Mouse (Mus musculus): ENCODE results near the gene Sorl1. TPM values are rescaled to one million over a fixed set of nuclear protein-coding genes. Genes with fewer than 3 reads are reported as not detected.

Gene Sorl1
- polyA plus RNA-seq, 1 experiment from 2014 or later = 6.0 TPM

- no peak overlapping the region for H3K9ac ChIP-seq (ENCODE audit: low read depth, low read length)
- ATAC-seq = no peak
- H3K4me2 ChIP-seq (ENCODE audit: low read depth, low read length) = no peak overlapping the region
- WGBS = 87% methylated on average over 9 of the region's 9 CpGs
- H3K27ac ChIP-seq (ENCODE audit: low read length) = no peak overlapping the region
- no peak overlapping the region for H3K4me3 ChIP-seq (ENCODE audit: low read length)
- H3K36me3 ChIP-seq (ENCODE audit: control insufficient read depth, insufficient read depth, low read length) = no peaks in the 10 kb centered on the region
- no peaks in the 10 kb centered on the region for H3K27me3 ChIP-seq (replicated peaks; ENCODE audit: control insufficient read depth, insufficient read depth, low read length)
- no peaks in the 10 kb centered on the region for H3K9me3 ChIP-seq (ENCODE audit: control insufficient read depth, low read length)
- peaks cover 9% of the 10 kb centered on the region for H3K4me1 ChIP-seq (ENCODE audit: control insufficient read depth, insufficient read depth, low read length)
These were observed 139.0 kb downstream of the Sorl1 start for GRCm38 (mm10) chr9:41985052-41985451.

- Histone ChIP-seq H3K9me3 (ENCODE audit: control insufficient read depth, low read length) (no peaks in the 10 kb centered on the region), H3K9ac (ENCODE audit: low read depth, low read length) (no peak overlapping the region), H3K27ac (ENCODE audit: low read length) (no peak overlapping the region), H3K4me3 (ENCODE audit: low read length) (no peak overlapping the region), H3K4me1 (ENCODE audit: control insufficient read depth, insufficient read depth, low read length) (peaks cover 9% of the 10 kb centered on the region), H3K36me3 (ENCODE audit: control insufficient read depth, insufficient read depth, low read length) (no peaks in the 10 kb centered on the region), H3K4me2 (ENCODE audit: low read depth, low read length) (no peak overlapping the region), H3K27me3 (replicated peaks; ENCODE audit: control insufficient read depth, insufficient read depth, low read length) (no peaks in the 10 kb centered on the region)
- ATAC-seq = no peak
- WGBS = 87% methylated on average over 11 of the region's 11 CpGs
These were observed 139.8 kb downstream of the Sorl1 start for GRCm38 (mm10) chr9:41984306-41984705.

DNA sequence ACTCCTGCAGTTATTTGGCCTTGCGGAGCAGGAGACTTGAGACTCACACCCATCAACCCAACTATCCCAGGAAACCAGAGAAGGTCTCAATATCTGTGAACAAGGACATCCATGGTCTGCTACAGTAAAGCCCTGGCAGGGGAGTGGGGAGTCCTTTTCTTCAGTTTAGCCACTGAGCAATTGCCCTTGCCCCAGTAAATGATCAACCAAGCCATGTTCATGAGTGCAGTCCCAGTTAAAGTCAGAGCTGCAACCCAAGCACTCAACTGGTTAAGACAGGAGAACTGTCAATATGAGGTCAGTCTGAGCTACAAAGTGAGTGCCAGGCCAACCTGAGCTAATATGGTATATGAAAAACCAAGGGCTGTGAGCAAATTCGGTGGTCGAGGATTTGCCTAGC is 140.8 kb downstream of the Sorl1 start:
- H3K27ac ChIP-seq (ENCODE audit: low read length) = no peak overlapping the region
- 90% methylated on average over 3 of the region's 3 CpGs for WGBS
- no peaks in the 10 kb centered on the region for H3K9me3 ChIP-seq (ENCODE audit: control insufficient read depth, low read length)

GRCm38 (mm10) chr9:41982760-41983159 is 141.3 kb downstream of the Sorl1 start:
- WGBS = 70% methylated on average over 2 of the region's 2 CpGs
- Histone ChIP-seq H3K4me1 (ENCODE audit: control insufficient read depth, insufficient read depth, low read length) (peaks cover 9% of the 10 kb centered on the region), H3K27me3 (replicated peaks; ENCODE audit: control insufficient read depth, insufficient read depth, low read length) (no peaks in the 10 kb centered on the region), H3K9me3 (ENCODE audit: control insufficient read depth, low read length) (no peaks in the 10 kb centered on the region), H3K36me3 (ENCODE audit: control insufficient read depth, insufficient read depth, low read length) (no peaks in the 10 kb centered on the region), H3K9ac (ENCODE audit: low read depth, low read length) (no peak overlapping the region), H3K27ac (ENCODE audit: low read length) (no peak overlapping the region), H3K4me2 (ENCODE audit: low read depth, low read length) (no peak overlapping the region), H3K4me3 (ENCODE audit: low read length) (no peak overlapping the region)
- no peak for ATAC-seq

More for the DNA sequence above, 140.8 kb downstream of the Sorl1 start:
- no peak overlapping the region for H3K4me2 ChIP-seq (ENCODE audit: low read depth, low read length)
- no peak for ATAC-seq
- no peak overlapping the region for H3K9ac ChIP-seq (ENCODE audit: low read depth, low read length)
- H3K4me1 ChIP-seq (ENCODE audit: control insufficient read depth, insufficient read depth, low read length) = peaks cover 9% of the 10 kb centered on the region
- no peaks in the 10 kb centered on the region for H3K27me3 ChIP-seq (replicated peaks; ENCODE audit: control insufficient read depth, insufficient read depth, low read length)
- H3K36me3 ChIP-seq (ENCODE audit: control insufficient read depth, insufficient read depth, low read length) = no peaks in the 10 kb centered on the region
- no peak overlapping the region for H3K4me3 ChIP-seq (ENCODE audit: low read length)

DNA sequence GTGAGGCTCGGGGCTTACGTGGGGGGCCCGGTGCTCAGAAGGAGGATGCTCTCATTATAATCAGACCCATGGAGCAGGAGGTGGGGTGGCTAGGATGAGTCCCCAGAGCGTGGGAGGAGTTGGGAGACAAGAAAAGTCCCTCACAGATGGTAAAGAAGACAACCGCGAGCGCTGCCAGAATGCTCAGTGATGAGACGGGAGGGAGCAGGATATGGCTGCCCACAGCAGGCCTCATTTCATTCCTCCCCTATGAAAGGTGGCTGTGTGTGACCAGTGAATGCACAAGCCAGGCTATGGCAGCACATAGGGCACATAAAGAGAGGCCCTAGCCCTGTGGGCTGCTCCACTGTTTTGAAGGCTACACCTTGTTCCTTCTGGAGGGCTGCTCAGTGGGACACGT is 142.1 kb downstream of the Sorl1 start:
- Histone ChIP-seq H3K4me3 (ENCODE audit: low read length) (no peak overlapping the region), H3K27me3 (replicated peaks; ENCODE audit: control insufficient read depth, insufficient read depth, low read length) (no peaks in the 10 kb centered on the region), H3K9ac (ENCODE audit: low read depth, low read length) (no peak overlapping the region), H3K4me1 (ENCODE audit: control insufficient read depth, insufficient read depth, low read length) (peaks cover 9% of the 10 kb centered on the region), H3K36me3 (ENCODE audit: control insufficient read depth, insufficient read depth, low read length) (0 out of 2 replicates have a peak, but pooled peaks cover 2% of the 10 kb centered on the region), H3K4me2 (ENCODE audit: low read depth, low read length) (no peak overlapping the region), H3K9me3 (ENCODE audit: control insufficient read depth, low read length) (no peaks in the 10 kb centered on the region), H3K27ac (ENCODE audit: low read length) (no peak overlapping the region)
- 80% methylated on average over 9 of the region's 9 CpGs for WGBS
- no peak for ATAC-seq

- Histone ChIP-seq H3K9me3 (ENCODE audit: control insufficient read depth, low read length) (no peaks in the 10 kb centered on the region), H3K4me3 (ENCODE audit: low read length) (no peak overlapping the region), H3K36me3 (ENCODE audit: control insufficient read depth, insufficient read depth, low read length) (0 out of 2 replicates have a peak, but pooled peaks cover 2% of the 10 kb centered on the region), H3K27me3 (replicated peaks; ENCODE audit: control insufficient read depth, insufficient read depth, low read length) (no peaks in the 10 kb centered on the region), H3K4me1 (ENCODE audit: control insufficient read depth, insufficient read depth, low read length) (peaks cover 9% of the 10 kb centered on the region), H3K27ac (ENCODE audit: low read length) (no peak overlapping the region), H3K9ac (ENCODE audit: low read depth, low read length) (no peak overlapping the region), H3K4me2 (ENCODE audit: low read depth, low read length) (no peak overlapping the region)
- WGBS = 77% methylated on average over 4 of the region's 4 CpGs
- no peak for ATAC-seq
These were observed 142.8 kb downstream of the Sorl1 start for GRCm38 (mm10) chr9:41981306-41981705.

- WGBS = 79% methylated on average over 5 of the region's 5 CpGs
- H3K9ac ChIP-seq (ENCODE audit: low read depth, low read length) = no peak overlapping the region
- no peak overlapping the region for H3K4me2 ChIP-seq (ENCODE audit: low read depth, low read length)
- no peaks in the 10 kb centered on the region for H3K27me3 ChIP-seq (replicated peaks; ENCODE audit: control insufficient read depth, insufficient read depth, low read length)
- 0 out of 2 replicates have a peak, but pooled peaks cover 2% of the 10 kb centered on the region for H3K36me3 ChIP-seq (ENCODE audit: control insufficient read depth, insufficient read depth, low read length)
- 0 out of 2 replicates have a peak, but pooled peaks have one; percentile 23 for ATAC-seq
- no peaks in the 10 kb centered on the region for H3K9me3 ChIP-seq (ENCODE audit: control insufficient read depth, low read length)
- peaks cover 9% of the 10 kb centered on the region for H3K4me1 ChIP-seq (ENCODE audit: control insufficient read depth, insufficient read depth, low read length)
- H3K27ac ChIP-seq (ENCODE audit: low read length) = no peak overlapping the region
- H3K4me3 ChIP-seq (ENCODE audit: low read length) = no peak overlapping the region
These were observed 143.3 kb downstream of the Sorl1 start for GRCm38 (mm10) chr9:41980796-41981195.

DNA sequence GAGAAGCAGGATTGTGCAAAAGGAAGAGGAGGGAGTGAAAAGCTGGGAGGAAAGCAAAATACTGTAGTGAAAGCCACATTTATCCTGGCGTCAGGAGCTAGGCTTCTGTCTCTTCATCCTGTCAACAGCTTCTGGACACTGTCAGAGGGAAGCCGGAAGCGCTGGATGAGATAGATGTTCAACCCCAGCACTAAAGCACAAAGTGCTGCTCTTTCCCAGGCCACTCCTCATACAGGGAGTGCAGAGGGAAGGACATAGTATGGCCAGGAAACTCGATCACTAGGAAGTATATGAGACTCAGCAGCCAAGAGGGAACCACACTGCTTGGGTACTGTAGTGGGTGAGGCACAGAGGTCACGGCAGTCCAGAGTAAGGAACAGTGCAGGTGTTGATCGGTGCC is 145.7 kb downstream of the Sorl1 start:
- Histone ChIP-seq H3K4me1 (ENCODE audit: control insufficient read depth, insufficient read depth, low read length) (peaks cover 9% of the 10 kb centered on the region), H3K9me3 (ENCODE audit: control insufficient read depth, low read length) (no peaks in the 10 kb centered on the region), H3K4me2 (ENCODE audit: low read depth, low read length) (no peak overlapping the region), H3K27me3 (replicated peaks; ENCODE audit: control insufficient read depth, insufficient read depth, low read length) (no peaks in the 10 kb centered on the region), H3K36me3 (ENCODE audit: control insufficient read depth, insufficient read depth, low read length) (0 out of 2 replicates have a peak, but pooled peaks cover 2% of the 10 kb centered on the region), H3K27ac (ENCODE audit: low read length) (no peak overlapping the region), H3K9ac (ENCODE audit: low read depth, low read length) (no peak overlapping the region), H3K4me3 (ENCODE audit: low read length) (no peak overlapping the region)
- 58% methylated on average over 6 of the region's 6 CpGs for WGBS
- no peak for ATAC-seq

DNA sequence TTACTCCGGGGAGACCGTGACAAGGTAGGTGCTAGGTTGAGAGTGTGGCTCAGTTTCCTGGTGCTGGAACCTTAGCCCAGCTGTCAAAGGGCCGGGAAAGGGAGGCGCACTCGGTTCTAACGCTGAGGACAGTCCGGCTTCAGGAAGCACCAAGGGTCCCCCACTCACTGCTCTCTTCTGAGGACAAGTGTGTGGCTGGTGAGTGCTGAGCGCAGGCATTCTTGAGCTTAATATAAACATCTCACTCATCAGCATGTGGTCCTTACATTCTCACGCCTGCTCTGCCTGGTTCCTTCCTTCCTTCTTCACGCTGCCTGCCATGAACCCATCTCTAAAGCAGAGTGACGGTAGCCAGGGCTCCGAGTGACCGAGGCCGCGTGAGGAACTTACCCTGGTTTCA is 148.1 kb downstream of the Sorl1 start:
- Histone ChIP-seq H3K27me3 (replicated peaks; ENCODE audit: control insufficient read depth, insufficient read depth, low read length) (no peaks in the 10 kb centered on the region), H3K9ac (ENCODE audit: low read depth, low read length) (no peak overlapping the region), H3K36me3 (ENCODE audit: control insufficient read depth, insufficient read depth, low read length) (0 out of 2 replicates have a peak, but pooled peaks cover 2% of the 10 kb centered on the region), H3K27ac (ENCODE audit: low read length) (no peak overlapping the region), H3K4me3 (ENCODE audit: low read length) (no peak overlapping the region), H3K4me2 (ENCODE audit: low read depth, low read length) (no peak overlapping the region; the same call in 1 of the 2 replicates), H3K9me3 (ENCODE audit: control insufficient read depth, low read length) (no peaks in the 10 kb centered on the region), H3K4me1 (ENCODE audit: control insufficient read depth, insufficient read depth, low read length) (peaks cover 2% of the 10 kb centered on the region; the same call in 1 of the 2 replicates)
- WGBS = 63% methylated on average over 15 of the region's 15 CpGs
- ATAC-seq = no peak

DNA sequence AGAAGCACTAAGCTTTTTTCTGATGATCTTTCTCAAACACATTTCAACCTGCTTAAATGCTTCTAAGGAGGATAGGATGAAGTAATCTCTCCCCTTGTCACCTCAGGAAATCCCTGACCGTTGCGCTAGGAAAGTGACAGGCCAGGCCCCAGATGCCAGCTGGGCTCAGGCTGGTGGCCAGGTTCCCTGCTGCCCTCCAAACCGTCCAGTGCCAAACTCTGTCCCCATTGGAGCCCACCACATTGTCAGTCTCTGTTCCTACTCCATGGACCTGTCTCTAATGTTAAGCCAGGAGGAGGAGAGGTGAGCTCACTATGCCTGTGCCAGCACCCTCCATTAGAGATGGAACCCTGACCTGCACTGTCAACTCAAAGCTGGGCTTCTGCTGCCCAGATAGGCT is 149.4 kb downstream of the Sorl1 start:
- Histone ChIP-seq H3K27me3 (replicated peaks; ENCODE audit: control insufficient read depth, insufficient read depth, low read length) (no peaks in the 10 kb centered on the region), H3K36me3 (ENCODE audit: control insufficient read depth, insufficient read depth, low read length) (0 out of 2 replicates have a peak, but pooled peaks cover 2% of the 10 kb centered on the region), H3K4me3 (ENCODE audit: low read length) (no peak overlapping the region), H3K27ac (ENCODE audit: low read length) (no peak overlapping the region), H3K9ac (ENCODE audit: low read depth, low read length) (no peak overlapping the region), H3K9me3 (ENCODE audit: control insufficient read depth, low read length) (no peaks in the 10 kb centered on the region), H3K4me1 (ENCODE audit: control insufficient read depth, insufficient read depth, low read length) (no peaks in the 10 kb centered on the region), H3K4me2 (ENCODE audit: low read depth, low read length) (no peak overlapping the region)
- 76% methylated on average over 3 of the region's 3 CpGs for WGBS
- no peak for ATAC-seq

All from intestine, embryonic 16.5 days (tissue).